Mouse (Mus musculus): ENCODE measurements around the gene Gemin6.
"Not testable (repeated sequence)": the region's sequence is repeated elsewhere in the genome, so short reads cannot be mapped to it uniquely, and the experiment has no call there.

Gemin6 gene

DNA sequence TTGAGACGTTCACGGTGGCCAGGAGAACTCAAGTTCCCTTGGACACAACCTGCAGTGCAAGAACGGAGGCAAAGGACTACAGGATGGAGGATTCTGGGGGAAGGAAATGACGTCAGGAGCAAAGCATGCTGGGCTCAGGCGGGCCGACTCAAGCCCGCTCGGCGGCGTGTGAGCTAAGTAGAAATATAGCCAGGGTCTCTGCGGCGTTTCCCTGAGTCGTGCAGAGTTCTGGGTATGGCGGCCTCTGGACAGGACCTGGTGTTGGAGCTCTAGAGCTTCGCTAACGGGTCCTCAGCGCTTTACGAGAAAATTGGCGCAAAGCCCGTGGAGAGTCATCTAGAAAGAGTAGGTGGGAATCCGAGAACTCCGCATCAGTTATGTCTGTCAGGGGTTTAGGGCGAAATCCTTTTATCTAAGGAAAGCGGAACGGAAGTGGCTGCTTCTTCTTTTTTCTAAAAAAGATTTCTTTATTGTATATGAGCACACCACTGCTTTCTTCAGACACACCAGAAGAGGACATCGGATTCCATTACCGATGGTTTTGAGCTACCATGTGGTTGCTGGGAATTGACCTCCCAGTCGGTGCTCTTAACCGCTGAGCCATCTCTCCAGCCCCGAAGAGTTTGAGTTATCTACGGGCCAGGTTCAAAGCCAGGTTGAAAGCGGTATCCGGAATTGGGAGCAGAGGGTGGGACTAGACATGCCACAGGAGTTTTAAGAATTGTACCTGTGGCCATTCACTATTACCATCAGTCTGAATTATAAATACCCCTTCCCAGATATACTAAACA is at the start of gene Gemin6:
Gene Gemin6 (plus strand): TSS at position 116 of the 791 bp plus-strand sequence.
- in situ Hi-C loops (cut with MboI, MseI): loop anchor here (25.0 kb wide), 1 partner anchor 1137 kb away; no protein-coding TSS in a partner anchor

DNA sequence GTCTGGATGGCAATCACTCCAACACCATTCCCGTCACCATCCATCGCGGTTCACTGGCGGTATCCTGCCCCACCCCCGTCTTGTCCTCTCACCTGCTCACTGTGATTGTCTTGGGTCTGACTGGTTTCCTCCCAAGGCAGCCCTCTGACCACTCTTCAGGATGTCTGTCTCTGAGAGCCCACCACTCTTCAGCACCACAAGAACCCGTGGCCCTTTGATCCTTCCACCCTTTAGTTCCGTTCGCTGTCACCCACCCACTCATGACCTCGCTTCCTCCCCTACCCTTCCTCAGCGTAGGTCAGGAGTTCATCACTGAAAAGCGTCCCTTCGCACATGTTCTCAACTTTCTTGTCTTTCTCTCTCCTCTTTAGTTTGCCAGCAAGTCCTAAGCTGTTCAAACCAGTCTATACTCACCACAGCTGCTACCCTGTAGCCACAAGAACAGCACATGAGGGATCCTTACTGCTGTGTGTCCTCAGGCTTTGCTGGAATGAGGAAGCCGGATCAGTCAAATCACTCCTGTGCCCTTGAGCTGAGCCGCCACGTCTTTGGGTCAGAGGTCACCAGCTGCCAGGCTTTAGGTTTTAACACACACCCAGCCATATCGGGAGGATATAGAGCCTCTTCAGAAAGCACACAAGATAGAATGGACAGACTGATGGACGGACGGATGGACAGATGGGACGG is 49.4 kb upstream of the Gemin6 start:
- in situ Hi-C loops (cut with MboI, MseI): loop anchor here (5.0 to 25.0 kb wide), 4 partner anchors 38 to 463 kb away; partner anchors contain the start of genes Atl2 and Cyp1b1

DNA sequence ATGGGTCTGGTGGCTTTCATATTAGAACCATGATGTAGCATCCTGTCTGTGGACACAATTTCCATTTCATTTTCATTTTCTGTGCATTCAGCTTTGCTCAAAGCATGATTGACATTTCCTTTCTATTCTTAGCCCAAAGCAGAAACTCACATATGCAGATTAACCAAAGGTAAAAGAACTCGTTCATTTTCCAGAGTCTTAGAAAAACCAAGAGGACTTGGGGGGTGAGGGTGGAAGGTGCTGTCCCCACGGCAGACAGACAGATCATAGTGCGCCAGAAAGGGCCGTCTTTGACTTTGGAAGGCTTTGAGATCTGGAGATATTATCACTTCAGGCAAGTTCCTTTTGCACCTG is 48.9 kb upstream of the Gemin6 start:
- in situ Hi-C loops (cut with MboI, MseI): loop anchor here (10.0 to 25.0 kb wide), 3 partner anchors 61 to 463 kb away; partner anchors contain the start of genes Atl2 and Cyp1b1

DNA sequence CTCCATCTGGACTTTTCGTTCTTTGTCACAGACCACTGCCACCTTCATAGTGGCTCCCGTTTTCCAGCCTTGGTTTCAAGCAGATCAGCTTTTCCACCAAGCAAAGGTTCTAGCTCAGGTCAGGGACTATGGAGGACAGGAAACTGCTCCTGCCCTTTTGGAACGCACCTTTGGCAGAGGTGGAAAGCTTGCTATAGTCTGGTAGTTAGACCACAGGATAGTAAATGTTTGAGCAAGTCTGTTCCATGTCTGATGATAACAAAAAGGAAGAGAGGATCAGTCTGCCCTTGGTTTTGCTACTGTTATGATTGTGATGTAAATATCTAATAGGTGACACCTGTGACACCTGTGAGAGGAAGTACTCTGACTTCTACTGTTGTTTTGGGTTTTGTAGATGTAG is 48.3 kb upstream of the Gemin6 start:
- in situ Hi-C loops (cut with MboI, MseI): loop anchor here (10.0 to 25.0 kb wide), 3 partner anchors 61 to 464 kb away; partner anchors contain the start of genes Atl2 and Cyp1b1

DNA sequence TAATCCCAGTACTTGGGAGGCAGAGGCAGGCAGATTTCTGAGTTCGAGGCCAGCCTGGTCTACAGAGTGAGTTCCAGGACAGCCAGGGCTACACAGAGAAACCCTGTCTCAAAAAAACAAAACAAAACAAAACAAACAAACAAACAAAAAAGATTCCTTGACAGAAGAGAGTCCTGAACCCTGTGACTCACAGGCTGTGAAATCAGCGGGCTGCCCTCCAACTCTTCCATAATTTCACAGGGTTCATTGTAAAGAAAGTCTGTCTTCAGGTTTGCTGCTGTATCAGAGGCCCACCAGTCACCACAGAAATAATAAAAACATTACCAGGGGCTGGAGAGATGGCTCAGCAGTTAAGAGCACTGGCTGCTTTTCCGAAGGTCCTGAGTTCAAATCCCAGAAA is 45.4 kb upstream of the Gemin6 start:
- in situ Hi-C loops (cut with MboI, MseI): loop anchor here (10.0 to 25.0 kb wide), 3 partner anchors 64 to 467 kb away; partner anchors contain the start of genes Atl2 and Cyp1b1

DNA sequence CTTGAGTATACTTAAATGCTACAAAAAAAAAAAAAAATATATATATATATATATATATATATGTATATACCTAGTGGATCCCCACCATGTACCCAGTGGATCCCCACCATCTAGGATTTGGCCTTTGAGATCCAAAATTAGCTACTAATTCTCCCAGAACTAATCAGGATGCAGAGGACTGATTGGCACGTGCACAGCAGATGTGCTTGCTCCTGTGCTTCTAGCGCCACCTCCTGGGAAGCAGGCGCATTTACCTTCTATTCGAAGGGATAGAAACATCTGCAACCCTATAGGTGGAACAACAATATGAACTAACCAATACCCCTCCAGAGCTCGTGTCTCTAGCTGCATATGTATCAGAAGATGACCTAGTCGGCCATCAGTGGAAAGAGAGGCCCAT is 44.3 kb upstream of the Gemin6 start:
- in situ Hi-C loops (cut with MboI, MseI): loop anchor here (5.0 to 25.0 kb wide), 4 partner anchors 65 to 468 kb away; partner anchors contain the start of genes Atl2 and Cyp1b1

DNA sequence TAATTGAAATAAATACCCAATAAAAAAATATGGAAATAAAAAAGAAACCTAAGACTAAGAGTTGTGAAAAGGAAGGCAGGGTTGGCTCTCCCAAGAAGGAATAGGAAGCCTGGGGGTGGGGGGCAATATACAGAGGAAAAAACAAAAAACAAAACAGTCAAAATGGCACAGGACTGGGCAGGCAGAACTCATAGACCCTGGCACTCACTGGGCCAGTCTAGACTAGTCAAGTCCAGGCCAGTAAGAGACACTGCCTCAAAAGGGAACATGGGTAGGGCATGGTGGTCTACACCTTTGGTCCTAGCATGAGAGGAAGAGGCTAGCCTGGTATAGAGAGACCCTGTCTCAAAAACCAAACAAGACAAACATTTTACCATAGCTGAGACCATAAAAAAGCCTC is 43.8 kb upstream of the Gemin6 start:
- in situ Hi-C loops (cut with MboI, MseI): loop anchor here (5.0 to 25.0 kb wide), 3 partner anchors 133 to 468 kb away; partner anchors contain the start of genes Atl2 and Cyp1b1

DNA sequence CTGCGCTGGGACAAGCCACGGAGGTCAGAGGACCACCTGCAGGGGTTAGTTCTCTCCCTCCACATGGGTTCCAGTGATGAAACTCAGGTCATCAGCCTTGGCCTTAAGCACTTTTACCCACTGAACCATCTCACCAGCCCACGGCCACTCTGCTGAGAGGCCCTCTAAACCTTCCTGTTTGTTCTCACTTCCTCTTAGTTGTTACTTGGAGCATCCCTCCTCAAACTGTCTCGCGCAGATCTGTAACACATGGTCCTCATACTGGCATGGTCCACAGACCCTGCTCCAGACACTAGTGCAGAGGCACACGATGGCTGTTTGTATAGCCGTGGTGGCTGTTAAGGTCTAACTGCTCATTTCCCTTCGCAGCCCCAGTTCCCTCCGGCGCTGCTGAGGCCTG is 40.6 kb upstream of the Gemin6 start:
- in situ Hi-C loops (cut with MboI, MseI): loop anchor here (5.0 to 25.0 kb wide), 3 partner anchors 136 to 471 kb away; partner anchors contain the start of genes Atl2 and Cyp1b1

DNA sequence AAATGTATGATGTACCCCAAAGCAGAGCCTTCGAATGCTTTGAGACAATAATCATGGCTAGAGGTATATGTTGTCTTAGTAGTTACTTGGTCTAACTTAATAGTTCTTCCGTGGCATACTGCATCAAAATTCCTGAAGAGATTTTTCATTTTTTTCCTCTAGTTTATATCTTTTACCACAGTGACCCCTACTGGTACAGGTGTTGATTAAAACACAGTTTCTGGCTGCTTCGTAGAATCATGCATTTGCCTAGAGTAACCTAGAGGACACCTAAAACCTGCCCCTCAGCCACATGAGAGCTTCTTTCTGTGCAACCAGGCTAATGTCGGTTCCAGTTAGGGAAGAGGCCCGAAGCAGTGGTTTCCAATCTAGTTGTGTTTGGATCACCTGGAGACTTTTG is 31.2 kb upstream of the Gemin6 start:
- in situ Hi-C loops (cut with MboI, MseI): loop anchor here (25.0 kb wide), 2 partner anchors 306 to 481 kb away; partner anchors contain the start of genes Atl2 and Cyp1b1

DNA sequence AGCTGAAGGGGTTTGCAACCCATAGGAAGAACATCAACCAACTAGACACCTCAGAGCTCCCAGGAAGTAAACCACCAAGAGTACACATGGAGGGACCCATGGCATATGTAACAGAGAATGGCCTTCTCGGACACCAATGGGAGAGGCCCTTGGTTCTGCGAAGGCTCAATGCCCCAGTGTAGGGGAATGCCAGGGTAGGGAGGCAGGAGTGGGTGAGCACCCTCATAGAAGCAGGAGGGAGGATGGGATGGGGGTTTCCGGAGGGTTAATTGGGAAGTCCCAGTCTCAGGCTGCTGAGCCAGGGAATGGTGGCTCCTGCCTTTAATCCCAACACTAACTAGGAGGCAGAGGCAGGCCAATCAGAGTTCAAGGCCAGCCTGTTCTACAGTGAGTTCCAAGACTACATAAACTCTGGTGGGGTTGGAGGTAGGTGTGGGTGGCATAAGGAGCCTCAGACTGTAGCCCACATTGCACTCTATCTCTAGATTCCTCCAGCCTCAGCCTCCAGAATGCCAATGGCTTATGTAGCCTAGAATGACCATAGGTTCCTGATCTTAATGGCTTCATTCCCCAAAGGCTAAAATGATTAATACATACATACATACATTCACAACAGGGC is 25.0 kb upstream of the Gemin6 start:
- in situ Hi-C loops (cut with MboI, MseI): loop anchor here (25.0 kb wide), 2 partner anchors 312 to 487 kb away; partner anchors contain the start of genes Atl2 and Cyp1b1

DNA sequence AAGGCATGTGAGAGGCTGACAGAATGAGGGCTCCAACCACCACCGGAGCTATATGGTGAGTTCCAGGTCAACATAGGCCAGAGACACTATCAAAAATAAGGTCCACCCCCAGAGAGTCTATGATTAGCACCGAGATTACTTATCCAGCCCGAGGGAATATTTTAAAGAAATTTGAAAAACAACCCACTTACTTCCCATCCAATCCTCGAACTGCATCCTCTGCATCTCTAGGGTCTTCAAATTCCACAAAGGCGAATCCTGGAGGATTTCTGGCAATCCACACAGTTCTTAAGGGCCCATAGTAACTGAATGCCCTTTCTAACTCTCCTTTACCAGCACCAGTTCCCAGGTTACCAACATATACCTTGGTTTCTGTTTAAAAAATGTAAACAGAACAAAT is 18.6 kb upstream of the Gemin6 start:
- in situ Hi-C loops (cut with MboI, MseI): loop anchor here (25.0 kb wide), 1 partner anchor 1118 kb away; no protein-coding TSS in a partner anchor

DNA sequence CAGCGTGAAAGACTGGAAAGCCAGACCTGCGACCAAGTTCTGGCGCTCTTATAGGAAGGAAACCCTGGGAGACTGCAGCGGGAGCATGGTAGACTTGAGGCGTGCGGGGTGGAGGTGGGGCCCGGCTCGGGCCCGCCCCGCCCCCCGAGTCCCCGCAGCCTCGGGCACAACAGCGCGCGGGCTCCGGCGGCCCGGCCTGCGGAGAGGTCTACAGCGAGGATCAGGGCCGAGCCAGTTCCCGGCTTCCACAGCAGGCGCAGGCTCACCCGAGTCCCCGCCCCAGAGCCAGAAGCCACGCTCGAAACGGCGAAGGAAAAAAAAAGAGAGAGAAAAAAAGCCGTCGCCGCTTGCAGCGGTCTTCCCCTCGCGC is 18.0 kb upstream of the Gemin6 start:
- in situ Hi-C loops (cut with MboI, MseI): loop anchor here (25.0 kb wide), 1 partner anchor 1119 kb away; no protein-coding TSS in a partner anchor

DNA sequence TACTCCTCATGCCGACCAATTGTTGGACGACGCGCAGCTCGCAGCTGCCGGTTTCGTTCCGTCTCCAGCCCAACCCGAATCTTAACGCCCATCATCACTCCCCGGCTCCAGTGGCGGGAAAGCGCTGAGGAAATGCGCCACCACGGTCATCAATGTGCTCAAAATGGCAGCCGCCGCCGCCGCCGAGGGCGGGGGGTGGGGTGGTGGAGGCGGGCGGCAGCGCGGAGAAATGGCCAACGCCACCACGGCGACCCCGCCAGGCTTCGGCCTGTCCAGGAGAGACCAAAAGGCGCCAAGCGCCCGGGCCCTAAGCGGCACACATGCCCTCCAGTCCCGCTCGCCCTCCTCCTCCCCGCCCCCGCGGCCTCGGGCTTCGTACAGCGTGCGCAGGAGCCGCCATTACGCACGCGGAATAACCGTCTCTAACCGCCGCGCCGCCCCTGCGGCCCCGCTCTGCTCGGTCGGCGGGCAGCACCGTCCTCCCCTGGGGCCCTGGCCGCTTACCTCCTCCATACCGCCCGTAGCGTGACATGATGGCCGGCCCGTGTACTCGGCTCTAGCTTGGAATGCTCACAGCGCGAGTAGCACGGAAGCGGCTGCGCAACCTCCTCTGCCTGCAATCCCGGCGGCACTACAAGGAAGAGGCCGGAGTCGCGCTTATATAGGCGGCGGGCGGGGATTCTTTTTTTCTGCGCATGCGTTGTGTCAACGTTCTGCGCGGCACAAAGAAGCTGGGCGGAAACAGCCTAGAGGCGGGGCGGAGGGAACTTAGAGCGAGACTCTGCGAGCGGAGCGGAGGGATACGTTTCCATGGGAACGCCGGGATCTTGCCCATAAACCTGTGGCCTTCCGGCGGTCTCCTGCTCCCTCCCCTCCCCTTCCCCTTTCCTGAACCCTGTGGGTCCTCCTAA is 17.3 kb upstream of the Gemin6 start, which contains the start of the genes Srsf7 and Ttc39d:
Gene Srsf7 (minus strand): TSS at position 637 of the 911 bp plus-strand sequence.
Gene Ttc39d (plus strand): TSS at position 790 of the 911 bp plus-strand sequence.
- in situ Hi-C loops (cut with MboI, MseI): loop anchor here (25.0 kb wide), 1 partner anchor 1120 kb away; no protein-coding TSS in a partner anchor

DNA sequence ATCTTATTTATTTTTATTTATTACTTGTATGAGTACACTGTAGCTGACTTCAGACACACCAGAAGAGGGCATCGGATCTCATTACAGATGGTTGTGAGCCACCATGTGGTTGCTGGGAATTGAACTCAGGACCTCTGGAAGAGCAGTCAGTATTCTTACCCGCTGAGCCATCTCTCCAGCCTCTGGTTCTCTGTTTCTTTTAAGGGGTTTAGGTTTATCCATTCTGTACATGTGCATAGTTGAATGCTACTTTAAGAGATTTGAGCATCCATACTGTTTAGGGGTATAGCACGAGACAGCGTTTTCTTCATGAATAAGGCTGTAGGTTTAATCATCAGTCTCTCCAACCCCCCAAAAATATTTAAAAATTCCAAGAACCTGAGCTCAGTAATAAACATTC is 10.2 kb upstream of the Gemin6 start:
- in situ Hi-C loops (cut with MboI, MseI): loop anchor here (10.0 to 25.0 kb wide), 2 partner anchors 341 to 1127 kb away; no protein-coding TSS in a partner anchor

DNA sequence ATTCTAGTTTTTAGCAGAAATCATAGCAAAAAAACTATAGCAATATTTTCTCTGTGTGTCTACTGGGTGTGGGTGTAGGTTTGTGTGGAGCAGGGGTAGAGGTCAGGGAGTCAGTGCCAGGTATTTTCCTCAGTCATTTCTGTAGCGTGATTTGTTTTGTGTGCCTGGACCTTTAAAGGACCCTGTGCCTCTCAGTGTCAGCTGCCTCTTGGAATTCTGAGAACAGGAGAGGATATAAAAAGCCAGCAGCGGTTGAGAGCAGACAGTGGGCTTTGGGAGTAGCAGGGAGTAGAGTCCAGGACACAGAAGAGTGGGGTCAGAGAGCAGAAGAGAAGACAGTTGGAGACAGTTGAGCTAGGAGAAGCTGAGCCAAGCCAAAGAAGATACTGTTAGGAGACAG is 4.1 kb upstream of the Gemin6 start:
- in situ Hi-C loops (cut with MboI, MseI): loop anchor here (25.0 kb wide), 1 partner anchor 1133 kb away; no protein-coding TSS in a partner anchor

DNA sequence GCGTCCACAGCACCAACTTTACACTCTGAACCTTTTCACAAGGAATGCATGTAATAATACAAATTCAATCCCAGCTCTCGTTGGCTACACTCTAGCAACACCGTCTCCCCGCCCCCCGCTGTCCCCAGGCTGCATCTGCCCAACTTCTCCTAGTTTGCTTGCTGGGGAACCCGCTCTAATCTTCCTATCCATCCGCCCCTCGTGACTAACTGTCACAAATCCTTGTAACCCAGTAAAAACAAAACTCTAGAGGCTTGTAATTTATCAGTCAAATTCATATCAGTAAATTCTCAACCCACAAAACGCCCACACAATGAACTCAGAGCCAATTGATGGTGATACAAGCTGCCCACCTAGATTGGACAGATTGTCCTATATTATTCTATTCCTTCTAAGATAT is 3.0 kb upstream of the Gemin6 start:
- in situ Hi-C loops (cut with MboI, MseI): loop anchor here (25.0 kb wide), 1 partner anchor 1134 kb away; no protein-coding TSS in a partner anchor

DNA sequence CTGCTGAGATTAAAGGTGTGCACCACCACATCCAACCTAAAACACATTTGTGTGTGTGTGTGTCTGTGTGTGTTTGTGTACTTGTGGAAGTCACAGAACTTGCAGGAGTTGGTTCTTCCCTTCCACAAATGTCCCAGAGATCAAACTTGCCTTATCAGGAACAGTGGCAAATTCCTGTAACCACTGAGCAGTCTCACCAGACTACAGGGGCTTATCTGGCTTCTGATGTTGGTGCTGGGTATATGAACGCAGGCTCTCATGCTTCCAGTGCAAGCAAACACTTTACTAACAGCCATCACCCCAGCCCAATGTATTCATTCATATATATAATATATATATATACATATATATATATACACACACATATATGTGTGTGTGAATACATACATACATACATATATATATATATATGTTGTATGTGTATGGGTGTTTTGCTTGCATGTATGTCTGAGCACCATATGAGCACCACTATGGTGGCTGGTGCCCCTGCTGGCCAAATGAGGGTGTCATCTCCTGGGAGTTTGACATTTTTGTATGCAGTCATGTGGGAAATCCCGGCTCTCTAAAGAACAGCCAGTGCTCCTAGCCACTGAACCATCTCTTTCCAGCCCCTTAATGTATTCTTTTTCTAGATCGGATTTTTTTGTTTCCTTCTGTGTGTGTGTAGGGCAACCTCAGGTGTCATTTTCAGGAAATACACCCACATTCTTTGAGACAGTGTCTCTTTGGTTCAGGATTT is 2.2 kb upstream of the Gemin6 start:
- in situ Hi-C loops (cut with MboI, MseI): loop anchor here (25.0 kb wide), 1 partner anchor 1135 kb away; no protein-coding TSS in a partner anchor

DNA sequence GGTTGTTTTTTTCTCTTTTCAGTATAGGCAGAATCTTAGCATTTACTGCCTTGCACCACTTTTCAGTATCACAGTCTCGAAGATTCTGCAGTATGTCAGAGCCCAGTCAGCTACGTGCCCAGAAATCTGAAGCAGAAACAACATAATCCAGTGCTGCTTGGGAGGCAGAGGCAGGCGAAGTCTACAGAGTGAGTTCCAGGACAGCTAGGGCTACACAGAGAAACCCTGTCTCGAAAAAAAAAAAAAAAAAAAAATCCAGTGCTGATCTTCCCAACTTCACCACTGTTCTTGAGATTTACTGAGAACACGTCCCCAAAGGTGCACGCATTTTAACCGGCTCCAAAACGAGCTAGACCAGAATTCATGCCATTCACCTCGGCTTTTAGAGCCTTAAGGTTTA is 412 bp upstream of the Gemin6 start:
- in situ Hi-C loops (cut with MboI, MseI): loop anchor here (25.0 kb wide), 1 partner anchor 1137 kb away; no protein-coding TSS in a partner anchor

DNA sequence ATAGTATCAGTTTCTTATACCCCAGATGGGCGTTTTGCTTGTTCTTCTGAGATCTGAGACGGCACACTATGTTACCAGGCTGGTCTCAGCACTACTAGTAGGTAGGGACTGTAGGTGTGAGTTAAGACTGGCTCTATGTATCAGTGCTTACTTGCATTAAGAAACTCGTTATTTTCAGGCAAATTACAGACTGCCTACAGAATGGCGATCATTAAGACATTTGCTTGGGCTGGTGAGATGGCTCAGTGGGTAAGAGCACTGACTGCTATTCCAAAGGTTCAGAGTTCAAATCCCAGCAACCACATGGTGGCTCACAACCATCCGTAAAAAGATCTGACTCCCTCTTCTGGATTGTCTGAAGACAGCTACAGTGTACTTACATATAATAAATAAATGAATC is 901 bp downstream of the Gemin6 start:
- in situ Hi-C loops (cut with MboI, MseI): not testable (repeated sequence)

Data from regulatory T cell (primary cell).